Mouse (Mus musculus): ENCODE data around the gene Gm14214. TPM values are rescaled to one million over a fixed set of nuclear protein-coding genes. Genes with fewer than 3 reads are reported as not detected.

Gm14214 gene
- total RNA-seq, 2 experiments from 2014 or later, result not detected

GRCm38 (mm10) chr2:154774032-154774431 lies 4.2 kb upstream of the Gm14214 start:
- no peak for DNase-seq

- no peak for DNase-seq
Measured at GRCm38 (mm10) chr2:154771604-154772003, 1.8 kb upstream of the Gm14214 start.

- DNase-seq, result no peak
Measured at GRCm38 (mm10) chr2:154767051-154767450, 2.8 kb downstream of the Gm14214 start.

- DNase-seq, result peak in 1 of 2 experiments; percentile 25
Measured at GRCm38 (mm10) chr2:154765554-154766008, 4.2 kb downstream of the Gm14214 start.

- no peak for DNase-seq
Measured at GRCm38 (mm10) chr2:154764828-154765497, 4.9 kb downstream of the Gm14214 start.

- DNase-seq, result no peak
Measured at GRCm38 (mm10) chr2:154763226-154763625, 6.6 kb downstream of the Gm14214 start.

- no peak for DNase-seq
Measured at GRCm38 (mm10) chr2:154758454-154758853, 11.4 kb downstream of the Gm14214 start.

- DNase-seq, result no peak
Measured at GRCm38 (mm10) chr2:154757691-154758090, 12.1 kb downstream of the Gm14214 start.

- DNase-seq, result no peak
Measured at GRCm38 (mm10) chr2:154755791-154756190, 14.0 kb downstream of the Gm14214 start.

- DNase-seq, result no peak
Measured at GRCm38 (mm10) chr2:154754068-154754560, 15.7 kb downstream of the Gm14214 start.

GRCm38 (mm10) chr2:154751924-154752323 lies 17.9 kb downstream of the Gm14214 start:
- peak; percentile 19 to 25 for DNase-seq

GRCm38 (mm10) chr2:154749046-154750036 lies 20.5 kb downstream of the Gm14214 start:
- DNase-seq, result no peak

GRCm38 (mm10) chr2:154748383-154748782 lies 21.4 kb downstream of the Gm14214 start:
- DNase-seq, result no peak

- no peak for DNase-seq
Measured at GRCm38 (mm10) chr2:154743915-154744314, 25.9 kb downstream of the Gm14214 start.

- no peak for DNase-seq
Measured at GRCm38 (mm10) chr2:154742911-154743819, 26.7 kb downstream of the Gm14214 start.

- no peak for DNase-seq
Measured at GRCm38 (mm10) chr2:154738621-154739020, 31.2 kb downstream of the Gm14214 start.

GRCm38 (mm10) chr2:154735986-154736385 lies 33.8 kb downstream of the Gm14214 start:
- DNase-seq, result no peak

- no peak for DNase-seq
Measured at GRCm38 (mm10) chr2:154735416-154735815, 34.4 kb downstream of the Gm14214 start.

- DNase-seq, result no peak
Measured at GRCm38 (mm10) chr2:154734977-154735376, 34.9 kb downstream of the Gm14214 start.

GRCm38 (mm10) chr2:154732503-154733141 lies 37.2 kb downstream of the Gm14214 start:
- no peak for DNase-seq

GRCm38 (mm10) chr2:154731916-154732315 lies 37.9 kb downstream of the Gm14214 start:
- no peak for DNase-seq
